Mouse (Mus musculus): ENCODE data around the gene Itgb2l. TPM values are rescaled to one million over a fixed set of nuclear protein-coding genes. Genes with fewer than 3 reads are reported as not detected.

Itgb2l gene
- polyA plus RNA-seq, 1 experiment, result 0.23 TPM

DNA sequence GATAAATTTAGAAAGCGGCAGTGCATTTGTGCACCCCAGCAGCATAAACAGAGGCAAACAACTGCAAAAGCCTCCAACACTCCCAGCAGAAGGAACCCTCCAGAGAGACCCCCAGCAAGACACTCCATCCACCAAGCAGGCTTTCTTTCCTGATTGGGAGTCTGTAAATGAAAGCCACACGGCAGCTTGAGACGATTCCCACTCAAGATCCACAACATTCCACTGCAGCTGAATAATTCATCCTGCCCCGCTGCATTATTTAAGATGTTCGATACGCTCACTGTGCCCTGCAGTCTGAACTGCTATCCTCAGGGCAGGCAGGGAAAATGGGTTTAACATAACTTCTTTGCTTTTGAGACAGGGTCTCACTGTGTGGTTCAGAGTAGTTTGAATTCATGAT, 41.1 kb downstream of the Itgb2l start:
- WGBS, result 85% methylated on average over 6 of the region's 6 CpGs
- Histone ChIP-seq H3K4me1 (ENCODE audit: control insufficient read depth, insufficient read depth, insufficient read length, low read length) (no peaks in the 10 kb centered on the region), H3K27ac (ENCODE audit: insufficient read depth, low read depth, low read length) (no peak overlapping the region), H3K4me3 (ENCODE audit: low read depth, low read length) (no peak overlapping the region), H3K27me3 (ENCODE audit: control insufficient read depth, insufficient read depth, low read length) (no peaks in the 10 kb centered on the region), H3K36me3 (ENCODE audit: control insufficient read depth, insufficient read depth, low read length) (peaks cover 46% of the 10 kb centered on the region)
- TF ChIP-seq CTCF (IDR thresholded peaks at IDR 0.05; ENCODE audit: extremely low read depth, insufficient read length, insufficient replicate concordance, low read depth, low read length) (no peak), POLR2A (IDR thresholded peaks at IDR 0.05; ENCODE audit: low read depth, low read length) (no peak)

DNA sequence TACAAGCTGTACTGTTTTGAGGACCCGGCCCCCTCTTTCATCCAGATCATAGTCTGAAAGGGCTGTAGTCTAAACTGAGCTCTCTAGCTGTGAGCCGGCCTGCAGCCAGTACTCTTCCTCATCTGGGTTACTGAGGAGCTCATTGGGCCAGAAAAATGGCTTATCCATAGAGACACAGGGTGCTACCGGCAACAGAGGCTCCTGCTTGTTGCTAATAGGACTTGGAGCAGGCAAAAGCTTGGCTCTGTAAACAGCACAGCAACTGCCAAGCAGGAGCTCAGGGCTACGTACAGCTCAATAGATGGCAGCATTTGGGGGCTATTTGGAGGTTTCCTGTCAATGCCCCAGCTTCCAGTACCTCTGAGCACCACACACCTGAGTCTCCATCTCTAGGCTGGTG, 43.4 kb downstream of the Itgb2l start:
- WGBS, result 88% methylated on average over 4 of the region's 4 CpGs
- Histone ChIP-seq H3K36me3 (ENCODE audit: control insufficient read depth, insufficient read depth, low read length) (peaks cover 52% of the 10 kb centered on the region), H3K4me1 (ENCODE audit: control insufficient read depth, insufficient read depth, insufficient read length, low read length) (no peaks in the 10 kb centered on the region), H3K4me3 (ENCODE audit: low read depth, low read length) (no peak overlapping the region), H3K27ac (ENCODE audit: insufficient read depth, low read depth, low read length) (no peak overlapping the region), H3K27me3 (ENCODE audit: control insufficient read depth, insufficient read depth, low read length) (no peaks in the 10 kb centered on the region)
- TF ChIP-seq POLR2A (IDR thresholded peaks at IDR 0.05; ENCODE audit: low read depth, low read length) (no peak), CTCF (IDR thresholded peaks at IDR 0.05; ENCODE audit: extremely low read depth, insufficient read length, insufficient replicate concordance, low read depth, low read length) (no peak)

DNA sequence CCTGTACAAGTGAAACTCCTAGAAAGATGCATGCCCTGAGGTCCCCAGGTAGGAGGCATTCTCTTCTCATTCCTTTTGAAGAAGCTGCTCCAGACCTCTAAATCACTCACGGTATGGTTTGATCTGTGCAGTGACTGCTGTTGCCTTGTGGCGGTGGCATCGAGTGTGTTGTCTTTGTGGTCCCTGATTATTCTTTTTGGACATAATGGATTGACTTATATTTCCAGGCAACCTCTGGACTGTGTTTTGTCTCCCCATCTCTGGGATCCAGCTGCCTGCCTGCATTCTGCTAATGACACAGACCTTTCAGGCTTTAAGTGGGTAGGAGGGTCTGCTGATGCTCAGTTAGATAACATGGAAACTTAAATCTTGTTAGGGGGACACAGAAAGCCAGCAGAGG, 44.6 kb downstream of the Itgb2l start:
- Histone ChIP-seq H3K27me3 (ENCODE audit: control insufficient read depth, insufficient read depth, low read length) (no peaks in the 10 kb centered on the region), H3K4me1 (ENCODE audit: control insufficient read depth, insufficient read depth, insufficient read length, low read length) (no peaks in the 10 kb centered on the region), H3K27ac (ENCODE audit: insufficient read depth, low read depth, low read length) (no peak overlapping the region), H3K36me3 (ENCODE audit: control insufficient read depth, insufficient read depth, low read length) (peaks cover 51% of the 10 kb centered on the region), H3K4me3 (ENCODE audit: low read depth, low read length) (no peak overlapping the region)
- 82% methylated on average over 3 of the region's 3 CpGs for WGBS
- TF ChIP-seq POLR2A (IDR thresholded peaks at IDR 0.05; ENCODE audit: low read depth, low read length) (no peak), CTCF (IDR thresholded peaks at IDR 0.05; ENCODE audit: extremely low read depth, insufficient read length, insufficient replicate concordance, low read depth, low read length) (no peak)

DNA sequence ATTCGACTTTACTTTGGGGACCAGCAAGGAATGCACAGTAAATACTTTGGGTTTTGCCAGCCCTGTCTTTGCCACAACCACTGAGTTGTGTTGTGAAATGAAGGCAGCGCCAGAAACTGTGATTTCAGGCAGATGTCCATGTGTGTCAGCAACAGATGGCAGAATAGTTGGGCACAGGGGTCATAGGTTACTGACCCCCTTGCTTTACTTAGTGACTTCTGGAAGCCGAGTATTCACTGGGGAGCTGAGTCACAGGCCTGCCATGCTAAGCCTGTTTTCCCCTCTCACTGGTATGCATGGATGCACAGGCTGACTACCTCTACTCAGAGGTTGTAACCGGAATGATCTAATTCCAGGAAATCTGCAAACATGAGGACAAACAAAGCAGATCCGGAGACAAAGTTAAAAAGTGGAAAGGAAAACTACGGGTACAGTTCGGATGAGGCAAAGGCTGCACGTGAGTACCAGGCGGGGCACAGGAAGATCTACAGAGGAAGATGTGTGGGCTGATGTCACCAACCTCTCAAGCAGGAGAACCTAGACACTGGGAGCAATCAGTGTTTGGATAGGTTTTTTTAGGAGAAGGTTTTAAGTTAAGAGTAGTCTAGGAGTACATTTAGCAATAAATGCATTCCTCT, 47.3 kb downstream of the Itgb2l start:
- TF ChIP-seq POLR2A (IDR thresholded peaks at IDR 0.05; ENCODE audit: low read depth, low read length) (no peak), CTCF (IDR thresholded peaks at IDR 0.05; ENCODE audit: extremely low read depth, insufficient read length, insufficient replicate concordance, low read depth, low read length) (no peak)
- no peaks in the 10 kb centered on the region for H3K4me1 ChIP-seq (ENCODE audit: control insufficient read depth, insufficient read depth, insufficient read length, low read length)
- H3K27me3 ChIP-seq (ENCODE audit: control insufficient read depth, insufficient read depth, low read length), result no peaks in the 10 kb centered on the region
- no peak overlapping the region for H3K4me3 ChIP-seq (ENCODE audit: low read depth, low read length)
- WGBS, result 79% methylated on average over 9 of the region's 9 CpGs
- H3K36me3 ChIP-seq (ENCODE audit: control insufficient read depth, insufficient read depth, low read length), result peaks cover 39% of the 10 kb centered on the region
- H3K27ac ChIP-seq (ENCODE audit: insufficient read depth, low read depth, low read length), result no peak overlapping the region

DNA sequence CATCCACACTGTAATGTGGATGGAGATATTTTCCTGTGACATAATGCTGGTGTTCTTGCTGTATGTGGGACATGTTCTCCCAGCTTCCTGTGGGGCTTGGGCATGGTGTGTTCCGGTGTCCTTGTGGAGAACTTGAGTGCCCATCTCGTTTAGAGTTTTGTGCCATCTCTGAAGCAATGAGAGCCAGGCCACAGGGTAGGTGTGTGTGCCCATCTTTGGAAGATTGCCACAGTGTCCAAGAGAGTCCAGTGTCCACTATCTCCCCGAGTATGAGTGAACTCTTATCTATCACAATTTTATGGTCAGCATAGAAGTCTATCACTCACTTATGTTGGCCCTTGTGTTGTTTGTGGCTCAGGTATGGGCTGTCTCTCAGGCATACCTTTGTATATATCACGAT, 47.9 kb downstream of the Itgb2l start:
- WGBS, result 67% methylated on average over 4 of the region's 4 CpGs
- no peak for TF ChIP-seq CTCF (IDR thresholded peaks at IDR 0.05; ENCODE audit: extremely low read depth, insufficient read length, insufficient replicate concordance, low read depth, low read length)
- TF ChIP-seq POLR2A (IDR thresholded peaks at IDR 0.05; ENCODE audit: low read depth, low read length), result no peak

DNA sequence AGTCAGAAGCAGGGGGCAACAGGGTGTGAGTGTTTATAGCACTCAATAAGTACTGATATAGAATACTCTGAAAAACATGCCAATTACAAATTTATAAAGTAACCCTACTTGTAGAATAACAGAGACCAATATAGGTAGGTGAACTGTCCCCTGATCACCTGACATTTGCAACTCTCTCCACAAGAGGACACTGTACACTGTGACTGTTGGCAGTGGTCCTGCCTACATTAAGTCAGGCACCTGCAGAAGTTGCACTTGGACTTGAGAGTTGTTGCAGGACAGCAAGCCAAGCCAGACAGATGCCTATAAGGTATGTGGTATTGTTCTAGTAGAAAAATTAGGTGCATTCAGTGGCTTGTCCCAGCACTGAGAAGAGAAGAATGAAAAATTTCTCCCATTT, 52.3 kb downstream of the Itgb2l start:
- TF ChIP-seq CTCF (IDR thresholded peaks at IDR 0.05; ENCODE audit: extremely low read depth, insufficient read length, insufficient replicate concordance, low read depth, low read length) (no peak), POLR2A (IDR thresholded peaks at IDR 0.05; ENCODE audit: low read depth, low read length) (no peak)
- Histone ChIP-seq H3K36me3 (ENCODE audit: control insufficient read depth, insufficient read depth, low read length) (peaks cover 20% of the 10 kb centered on the region), H3K27me3 (ENCODE audit: control insufficient read depth, insufficient read depth, low read length) (no peaks in the 10 kb centered on the region), H3K4me1 (ENCODE audit: control insufficient read depth, insufficient read depth, insufficient read length, low read length) (no peaks in the 10 kb centered on the region), H3K27ac (ENCODE audit: insufficient read depth, low read depth, low read length) (no peak overlapping the region), H3K4me3 (ENCODE audit: low read depth, low read length) (no peak overlapping the region)

More for the DNA sequence above, 47.9 kb downstream of the Itgb2l start:
- Histone ChIP-seq H3K27ac (ENCODE audit: insufficient read depth, low read depth, low read length) (no peak overlapping the region), H3K36me3 (ENCODE audit: control insufficient read depth, insufficient read depth, low read length) (peaks cover 34% of the 10 kb centered on the region), H3K4me1 (ENCODE audit: control insufficient read depth, insufficient read depth, insufficient read length, low read length) (no peaks in the 10 kb centered on the region), H3K4me3 (ENCODE audit: low read depth, low read length) (no peak overlapping the region), H3K27me3 (ENCODE audit: control insufficient read depth, insufficient read depth, low read length) (no peaks in the 10 kb centered on the region)

DNA sequence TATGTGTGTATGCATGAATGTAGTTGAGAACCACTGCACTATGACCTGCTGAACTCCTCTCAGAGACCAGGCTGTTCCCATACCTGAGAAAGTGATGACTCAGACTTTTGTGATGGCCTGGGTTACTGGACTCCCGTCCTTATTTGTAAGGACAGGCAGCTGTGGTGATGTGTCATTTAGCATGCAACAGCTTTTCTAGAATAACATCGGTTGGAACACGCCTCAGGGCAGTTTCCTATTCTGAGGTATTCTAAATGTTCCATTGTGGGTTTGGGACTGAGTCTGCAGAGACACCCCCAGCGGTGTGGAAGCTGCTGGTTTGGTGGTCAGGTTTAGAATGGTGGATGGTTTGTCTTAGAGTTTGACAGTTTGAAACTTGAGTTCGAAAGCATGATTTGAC, 54.9 kb downstream of the Itgb2l start:
- peaks cover 20% of the 10 kb centered on the region for H3K36me3 ChIP-seq (ENCODE audit: control insufficient read depth, insufficient read depth, low read length)
- no peaks in the 10 kb centered on the region for H3K4me1 ChIP-seq (ENCODE audit: control insufficient read depth, insufficient read depth, insufficient read length, low read length)
- H3K27ac ChIP-seq (ENCODE audit: insufficient read depth, low read depth, low read length), result no peak overlapping the region
- no peak for TF ChIP-seq CTCF (IDR thresholded peaks at IDR 0.05; ENCODE audit: extremely low read depth, insufficient read length, insufficient replicate concordance, low read depth, low read length)
- TF ChIP-seq POLR2A (IDR thresholded peaks at IDR 0.05; ENCODE audit: low read depth, low read length), result no peak
- no peak overlapping the region for H3K4me3 ChIP-seq (ENCODE audit: low read depth, low read length)
- no peaks in the 10 kb centered on the region for H3K27me3 ChIP-seq (ENCODE audit: control insufficient read depth, insufficient read depth, low read length)
- 69% methylated on average over 5 of the region's 5 CpGs for WGBS
